Mouse (Mus musculus) CH12.LX (cell line): ENCODE data around the gene Itgav. TPM values are rescaled to one million over a fixed set of nuclear protein-coding genes. Genes with fewer than 3 reads are reported as not detected.

Experiments used
- DNase-seq: peaks from one replicate; pipeline ENCODE4 v3.0.0-alpha.2; 2013; ENCODE audit errors: extremely low read depth
- H3K27ac ChIP-seq: 2 replicates; pipeline ENCODE4 v1.5.1; 2012; ENCODE audit warnings: low read depth, mild to moderate bottlenecking, control low read depth, moderate library complexity; ENCODE audit not compliant: insufficient read depth
- H3K27me3 ChIP-seq: replicated peaks from 2 replicates; pipeline ENCODE3; 2012; ENCODE audit warnings: inconsistent platforms
- H3K36me3 ChIP-seq, 2 experiments: replicated peaks in 1 of 2; 2 replicates each; pipeline versions ENCODE3 to v1.6.1; 2012; ENCODE audit warnings: inconsistent platforms in 1 of 2, low read length in 1 of 2, mild to moderate bottlenecking in 1 of 2, mixed read lengths in 1 of 2, moderate library complexity in 1 of 2; ENCODE audit not compliant: control insufficient read depth in 1 of 2, insufficient read depth in 1 of 2
- H3K4me1 ChIP-seq, 2 experiments: 2 replicates each; pipeline ENCODE4 v1.6.1; 2012; ENCODE audit warnings: inconsistent platforms in 1 of 2, moderate library complexity in 1 of 2; ENCODE audit not compliant: insufficient read depth in 2 of 2, control insufficient read depth in 1 of 2
- H3K4me2 ChIP-seq: 2 replicates; pipeline ENCODE4 v1.6.1; 2012; ENCODE audit warnings: low read depth, mild to moderate bottlenecking, control low read depth; ENCODE audit not compliant: poor library complexity, insufficient read depth, severe bottlenecking
- H3K4me3 ChIP-seq, 3 experiments: fragments of 150-350 bp in 1 of 3; sonication (generic) in 1 of 3; replicated peaks in 1 of 3; 2 replicates each; pipeline versions ENCODE3 to v1.5.1; 2011 to 2012; ENCODE audit warnings: low read depth in 2 of 3, low read length in 2 of 3, mild to moderate bottlenecking in 2 of 3, moderate library complexity in 2 of 3, control low read depth in 1 of 3, improper control_type of control experiment in 1 of 3, inconsistent platforms in 1 of 3, mixed read lengths in 1 of 3; ENCODE audit not compliant: poor library complexity in 1 of 3
- H3K79me2 ChIP-seq: replicated peaks from 2 replicates; pipeline ENCODE4 v1.6.1; 2012; ENCODE audit warnings: mild to moderate bottlenecking, moderate library complexity; ENCODE audit not compliant: control insufficient read depth, poor library complexity, insufficient read depth, severe bottlenecking; ENCODE audit errors: extremely low read depth
- H3K9ac ChIP-seq: 2 replicates; pipeline ENCODE4 v1.6.1; 2012; ENCODE audit warnings: low read depth, mild to moderate bottlenecking, control low read depth, moderate library complexity; ENCODE audit not compliant: insufficient read depth
- H3K9me3 ChIP-seq: replicated peaks from 2 replicates; pipeline ENCODE3; 2012; ENCODE audit warnings: low read length, inconsistent platforms, mixed read lengths
- BHLHE40 ChIP-seq: IDR thresholded peaks from 2 replicates; pipeline ENCODE4 v1.6.1; 2011; ENCODE audit warnings: mild to moderate bottlenecking, low read depth, low read length, improper control_type of control experiment
- CHD1 ChIP-seq: IDR thresholded peaks from 2 replicates; pipeline ENCODE4 v1.6.1; 2012; ENCODE audit warnings: low read depth, low read length, improper control_type of control experiment, inconsistent platforms
- CHD2 ChIP-seq: IDR thresholded peaks from 2 replicates; pipeline ENCODE4 v1.6.1; 2011; ENCODE audit warnings: low read length, improper control_type of control experiment
- CTCF ChIP-seq, 2 experiments: IDR thresholded peaks in 1 of 2; conservative IDR thresholded peaks in 1 of 2; 2 replicates each; pipeline ENCODE4 v1.5.1; 2011 to 2012; ENCODE audit warnings: low read depth in 2 of 2, low read length in 2 of 2, improper control_type of control experiment in 1 of 2, inconsistent platforms in 1 of 2, mild to moderate bottlenecking in 1 of 2, moderate library complexity in 1 of 2
- E2F4 ChIP-seq: IDR thresholded peaks from 2 replicates; pipeline ENCODE4 v1.6.1; 2011; ENCODE audit warnings: low read depth, low read length, improper control_type of control experiment; ENCODE audit not compliant: insufficient replicate concordance
- ETS1 ChIP-seq: conservative IDR thresholded peaks from 2 replicates; pipeline ENCODE4 v1.6.1; 2012; ENCODE audit warnings: low read depth, mild to moderate bottlenecking, inconsistent platforms, low read length, improper control_type of control experiment, moderate library complexity
- GABPA ChIP-seq: IDR thresholded peaks from 2 replicates; pipeline ENCODE4 v1.6.1; 2012; ENCODE audit warnings: low read depth, low read length, improper control_type of control experiment, inconsistent platforms; ENCODE audit not compliant: insufficient replicate concordance
- HCFC1 ChIP-seq: IDR thresholded peaks from 2 replicates; pipeline ENCODE4 v1.6.1; 2012; ENCODE audit warnings: low read depth, mild to moderate bottlenecking, inconsistent platforms, low read length, improper control_type of control experiment
- IRF4 ChIP-seq: IDR thresholded peaks from 2 replicates; pipeline ENCODE4 v1.6.1; 2014; ENCODE audit warnings: low read depth, mild to moderate bottlenecking, inconsistent platforms, low read length, improper control_type of control experiment
- MEF2A ChIP-seq: IDR thresholded peaks from 2 replicates; pipeline ENCODE4 v1.6.1; 2014; ENCODE audit warnings: low read depth, mild to moderate bottlenecking, inconsistent platforms, low read length, improper control_type of control experiment, borderline replicate concordance
- MXI1 ChIP-seq: IDR thresholded peaks from 2 replicates; pipeline ENCODE4 v1.6.1; 2011; ENCODE audit warnings: mild to moderate bottlenecking, low read depth, low read length, improper control_type of control experiment
- MYC ChIP-seq: IDR thresholded peaks from 2 replicates; pipeline ENCODE4 v1.6.1; 2011; ENCODE audit warnings: low read depth, mild to moderate bottlenecking, improper control_type of control experiment, low read length
- NELFE ChIP-seq: IDR thresholded peaks from 2 replicates; pipeline ENCODE4 v1.6.1; 2011; ENCODE audit warnings: low read depth, low read length, improper control_type of control experiment
- NRF1 ChIP-seq: IDR thresholded peaks from 2 replicates; pipeline ENCODE4 v1.6.1; 2014; ENCODE audit warnings: low read depth, mild to moderate bottlenecking, inconsistent platforms, low read length, improper control_type of control experiment, moderate library complexity
- PAX5 ChIP-seq: IDR thresholded peaks from 2 replicates; pipeline ENCODE4 v1.6.1; 2012; ENCODE audit warnings: low read length, inconsistent platforms, mixed read lengths
- RAD21 ChIP-seq: IDR thresholded peaks from 2 replicates; pipeline ENCODE4 v1.6.1; 2011; ENCODE audit warnings: low read depth, mild to moderate bottlenecking, low read length, improper control_type of control experiment, moderate library complexity
- TBP ChIP-seq: conservative IDR thresholded peaks from 2 replicates; pipeline ENCODE4 v1.6.1; 2011; ENCODE audit warnings: low read depth, low read length, improper control_type of control experiment
- USF1 ChIP-seq: IDR thresholded peaks from 2 replicates; pipeline ENCODE4 v1.6.1; 2014; ENCODE audit warnings: low read depth, mild to moderate bottlenecking, inconsistent platforms, low read length, improper control_type of control experiment
- ZKSCAN1 ChIP-seq: IDR thresholded peaks from 2 replicates; pipeline ENCODE4 v1.6.1; 2012; ENCODE audit warnings: low read depth, inconsistent platforms, low read length, improper control_type of control experiment, borderline replicate concordance
- ZMIZ1 ChIP-seq: IDR thresholded peaks from 2 replicates; pipeline ENCODE4 v1.6.1; 2012; ENCODE audit warnings: low read depth, mild to moderate bottlenecking, inconsistent platforms, low read length, improper control_type of control experiment
- dilution Hi-C: fragments of 300-500 bp; cut with MboI; formaldehyde crosslinking; loops from 2 replicates; pipeline ENCODE4 v1.14.3; 2020; ENCODE audit warnings: low sequenced_read_pairs; ENCODE audit not compliant: extremely low pct_unique_long_range_greater_than_20kb, extremely low pct_ligation_motif_present
- in situ Hi-C: fragments of 300-500 bp; cut with MboI; formaldehyde crosslinking; loops from 3 replicates; pipeline ENCODE4 v1.14.3; 2019; ENCODE audit warnings: low sequenced_read_pairs, low pct_ligation_motif_present, low pct_unique_long_range_greater_than_20kb, mixed read lengths
- polyA plus RNA-seq: library from polyadenylated mRNA; unstranded; fragments of >175 nt; gene quantifications from 2 replicates; pipeline ENCODE4 v1.2.1, GENCODE M21; 2012; ENCODE audit warnings: low read depth; ENCODE audit not compliant: insufficient read length
- total RNA-seq, 2 experiments: library from RNA; depleted of rRNA; stranded (reverse); fragments of 300-350 nt in 1 of 2; fragments of >200 nt in 1 of 2; gene quantifications; 2 replicates each; pipeline ENCODE4 v1.2.3; 2012 to 2014

Gene Itgav
- total and polyA plus RNA-seq, 3 experiments = 16.2 to 28.2 (median 25.5) TPM

- in situ Hi-C loops (no loop called here), dilution Hi-C loops (no loop called here)
- no peak overlapping the region for H3K4me2 ChIP-seq
Measured at GRCm38 (mm10) chr2:83681332-83681731, 42.9 kb upstream of the Itgav start.

GRCm38 (mm10) chr2:83681785-83682184, 42.4 kb upstream of the Itgav start:
- H3K79me2 ChIP-seq = no peaks in the 10 kb centered on the region
- no peak for DNase-seq
- dilution Hi-C loops (no loop called here), in situ Hi-C loops (no loop called here)
- no peak overlapping the region for H3K4me3 ChIP-seq
- peaks cover 7 to 25% of the 10 kb centered on the region in 2 experiments for H3K36me3 ChIP-seq
- H3K4me1 ChIP-seq = no peaks in the 10 kb centered on the region
- H3K4me2 ChIP-seq = no peak overlapping the region
- no peak overlapping the region for H3K9ac ChIP-seq
- no peak overlapping the region for H3K27ac ChIP-seq
- TF ChIP-seq MYC = no peak
- no peak for TF ChIP-seq CHD2
- no peak for TF ChIP-seq ZKSCAN1
- H3K9me3 ChIP-seq = no peaks in the 10 kb centered on the region
- no peaks in the 10 kb centered on the region for H3K27me3 ChIP-seq

More at GRCm38 (mm10) chr2:83681332-83681731, 42.9 kb upstream of the Itgav start:
- H3K36me3 ChIP-seq = peaks cover 7 to 27% of the 10 kb centered on the region in 2 experiments
- H3K27ac ChIP-seq = no peak overlapping the region
- no peak for DNase-seq
- no peaks in the 10 kb centered on the region for H3K4me1 ChIP-seq
- no peak overlapping the region for H3K4me3 ChIP-seq
- H3K9ac ChIP-seq = no peak overlapping the region
- TF ChIP-seq GABPA = no peak
- TF ChIP-seq E2F4 = no peak
- TF ChIP-seq ZKSCAN1 = no peak
- no peak for TF ChIP-seq IRF4
- TF ChIP-seq BHLHE40 = no peak
- no peak for TF ChIP-seq ETS1
- TF ChIP-seq TBP = no peak
- TF ChIP-seq CTCF (conservative IDR thresholded peaks at IDR 0.05 in 1 of 2, IDR thresholded peaks at IDR 0.05 in 1 of 2; ENCODE audit: low read depth in 2 of 2, low read length in 2 of 2) = no peak
- TF ChIP-seq MEF2A = no peak
- no peak for TF ChIP-seq ZMIZ1
- no peak for TF ChIP-seq NRF1
- no peak for TF ChIP-seq MXI1
- no peak for TF ChIP-seq HCFC1
- no peak for TF ChIP-seq USF1
- no peak for TF ChIP-seq RAD21
- no peak for TF ChIP-seq NELFE
- TF ChIP-seq CHD1 = no peak
- no peak for TF ChIP-seq PAX5
- no peaks in the 10 kb centered on the region for H3K27me3 ChIP-seq
- no peaks in the 10 kb centered on the region for H3K9me3 ChIP-seq
- H3K79me2 ChIP-seq = no peaks in the 10 kb centered on the region
